Mouse (Mus musculus) adipocyte (in vitro differentiated cells): ENCODE results near the gene C130032M10Rik.
"Not testable (repeated sequence)": the region's sequence is repeated elsewhere in the genome, so short reads cannot be mapped to it uniquely, and the experiment has no call there.

Source experiments
- DNase-seq: peaks from one replicate; pipeline ENCODE4 v3.0.0-alpha.2; 2016; ENCODE audit warnings: low spot score

C130032M10Rik gene

DNA sequence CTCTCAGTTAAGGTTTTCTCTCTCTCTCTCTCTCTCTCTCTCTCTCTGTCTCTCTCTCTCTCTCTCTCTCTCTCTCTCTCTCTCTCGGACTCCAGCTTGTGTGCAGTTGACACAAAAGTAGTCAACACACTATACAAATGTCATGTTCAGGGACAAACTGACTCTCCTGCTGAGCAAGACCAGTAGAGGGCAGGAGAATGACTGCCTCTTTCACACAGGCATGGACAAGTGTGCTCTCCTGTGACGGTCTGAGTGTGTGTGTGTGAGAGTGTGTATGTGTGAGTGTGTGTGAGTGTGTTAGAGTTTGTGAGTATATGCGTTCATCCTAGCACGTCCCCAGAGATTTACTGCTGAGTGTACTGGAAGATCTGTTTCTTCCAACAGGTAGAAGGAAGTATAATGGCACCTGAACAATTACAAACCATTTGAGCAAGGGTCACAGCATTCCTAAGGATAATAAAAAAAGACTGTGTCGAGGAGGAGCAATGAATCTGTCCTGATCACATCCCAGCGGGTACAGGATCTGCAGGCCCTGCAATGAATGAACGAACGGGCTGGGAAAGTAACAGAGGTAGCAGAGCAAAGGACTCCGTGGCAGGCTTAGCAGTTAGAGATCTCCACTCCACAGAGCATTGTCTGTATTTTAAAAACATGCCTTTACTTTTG, 3.4 kb downstream of the C130032M10Rik start:
- DNase-seq: peak; percentile 10

DNA sequence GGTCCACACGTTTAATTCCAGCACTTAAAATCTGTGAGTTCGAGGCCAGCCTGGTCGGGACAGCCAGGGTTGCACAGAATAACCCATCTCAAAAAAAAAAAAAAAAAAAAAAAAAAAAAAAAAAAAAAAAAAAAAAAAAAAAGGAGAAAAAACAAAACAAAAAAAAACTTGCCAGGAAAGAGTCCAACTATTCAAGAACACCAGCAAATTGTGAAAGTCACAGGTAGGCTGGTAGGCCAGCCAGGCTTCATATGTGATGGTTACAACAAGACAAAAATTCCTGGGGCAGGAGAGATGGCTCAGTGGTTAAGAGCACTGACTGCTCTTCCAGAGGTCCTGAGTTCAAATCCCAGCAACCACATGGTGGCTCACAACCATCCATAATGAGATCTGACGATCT, 5.0 kb downstream of the C130032M10Rik start:
- DNase-seq: not testable (repeated sequence)

DNA sequence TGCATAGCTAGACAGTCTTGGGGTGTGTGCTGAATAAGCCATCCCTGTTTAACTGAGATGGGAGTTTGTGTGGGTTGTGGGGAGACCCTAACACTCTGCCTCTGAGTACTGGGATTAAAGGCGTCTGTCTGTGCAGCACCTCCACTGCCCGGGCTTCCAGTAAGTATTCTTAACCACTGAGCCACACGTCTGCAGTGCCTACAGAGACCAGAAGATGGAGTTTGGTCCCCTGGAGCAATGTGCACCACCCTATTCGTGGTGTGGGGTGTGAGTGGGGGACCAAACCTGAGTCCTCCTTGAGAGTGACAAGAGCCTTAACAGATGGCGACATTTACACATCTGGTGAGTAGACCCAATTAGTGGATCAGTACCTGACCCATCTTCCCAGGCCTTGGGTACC, 6.5 kb downstream of the C130032M10Rik start:
- DNase-seq: no peak

DNA sequence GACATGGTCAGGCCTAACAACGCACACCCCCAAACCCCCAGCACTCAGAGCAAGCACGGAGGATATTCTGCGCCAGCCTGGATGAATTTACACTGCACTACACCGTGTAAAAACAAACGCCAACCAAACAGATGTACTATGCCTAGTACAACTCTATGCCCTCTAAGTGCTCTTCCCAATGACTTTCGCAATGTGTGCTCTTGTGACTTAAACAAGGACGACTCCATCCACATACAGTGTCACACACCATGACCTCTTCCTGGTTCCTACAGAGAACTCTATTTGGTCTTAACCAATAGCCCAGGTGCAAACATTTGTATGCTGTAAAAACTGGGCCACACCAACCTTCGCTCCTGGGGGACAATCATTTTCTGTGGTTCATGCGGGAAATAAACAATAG, 7.0 kb downstream of the C130032M10Rik start:
- no peak for DNase-seq

DNA sequence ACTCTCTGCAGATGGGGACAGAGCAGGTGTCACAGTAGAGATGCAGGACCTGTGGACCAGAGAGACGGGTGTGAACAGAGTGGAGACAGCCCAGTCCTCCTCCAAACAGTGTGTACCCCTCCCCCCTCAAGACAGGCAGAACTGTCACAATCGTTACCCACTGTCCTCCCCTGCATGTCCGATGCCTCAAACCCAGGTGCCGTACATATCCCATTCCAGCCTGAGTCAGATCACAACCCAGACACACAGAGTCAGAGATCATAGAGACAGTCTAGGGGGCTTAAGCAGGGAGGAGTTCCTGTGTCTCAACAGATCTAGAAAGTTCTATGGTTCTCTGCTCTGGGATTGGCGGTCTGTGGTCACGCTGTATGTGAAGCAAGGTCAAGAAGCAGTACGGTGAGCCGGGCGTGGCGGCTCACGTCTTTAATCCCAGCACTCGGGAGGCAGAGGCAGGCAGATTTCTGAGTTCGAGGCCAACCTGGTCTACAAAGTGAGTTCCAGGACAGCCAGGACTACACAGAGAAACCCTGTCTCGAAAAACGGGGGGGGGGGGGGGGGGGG, 9.7 kb downstream of the C130032M10Rik start:
- no peak for DNase-seq

DNA sequence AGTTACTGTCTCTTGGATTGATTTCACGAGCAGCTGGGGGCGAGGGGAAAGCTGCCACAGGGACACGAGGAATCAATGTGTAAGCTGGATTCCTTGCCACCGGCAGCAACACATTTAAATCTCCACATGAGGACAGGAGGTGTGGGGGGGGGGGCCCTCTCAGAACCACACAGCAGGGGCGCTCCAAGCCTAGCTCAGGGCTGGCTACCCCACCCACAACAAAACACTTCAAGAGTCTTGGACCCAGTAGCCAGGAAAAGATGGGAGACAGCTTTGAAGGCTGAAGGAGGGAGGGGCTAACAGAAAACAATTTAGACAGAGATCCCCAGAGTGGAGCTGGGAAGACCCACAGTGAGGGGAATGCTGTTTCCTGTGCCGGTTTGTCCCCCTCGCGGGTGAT, 10.4 kb downstream of the C130032M10Rik start:
- DNase-seq: no peak

DNA sequence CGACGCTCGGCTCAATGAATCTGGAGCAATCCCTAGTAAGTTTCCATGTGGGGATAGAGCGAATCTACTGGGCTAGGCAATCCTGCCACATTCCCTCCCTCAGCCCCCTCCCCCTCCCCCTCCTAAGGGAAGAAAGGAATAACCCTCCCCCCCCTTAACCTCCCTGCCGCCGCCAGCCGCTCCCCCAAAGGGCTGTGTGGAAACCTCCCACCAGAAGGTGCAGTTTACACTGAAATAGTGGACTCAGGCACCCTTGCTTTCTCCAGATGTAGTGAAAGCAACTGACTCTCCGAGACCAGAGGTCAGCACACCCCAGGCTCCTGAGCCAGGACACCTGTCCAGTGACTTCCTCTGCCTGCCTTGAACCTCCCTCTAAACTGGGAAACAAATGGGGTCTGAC, 11.1 kb downstream of the C130032M10Rik start:
- no peak for DNase-seq

DNA sequence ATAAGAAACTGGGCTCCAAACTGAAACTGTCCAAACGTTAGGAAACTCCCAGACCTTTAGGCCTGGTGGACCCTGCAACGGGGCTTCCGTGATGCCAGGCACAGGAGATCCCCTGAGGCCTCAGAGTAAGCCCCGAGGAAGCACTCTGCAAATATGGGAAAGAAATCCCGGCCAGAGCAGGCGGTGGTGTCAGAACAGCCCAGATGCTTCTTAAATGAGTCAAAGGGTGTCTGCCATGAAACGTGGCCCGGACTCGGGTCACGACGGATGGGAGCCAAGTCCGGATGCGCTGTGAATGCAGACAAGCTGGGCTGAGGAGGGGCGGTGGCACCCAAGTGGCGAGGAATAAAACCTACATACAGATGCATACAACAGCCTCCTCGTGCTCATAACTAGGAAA, 11.6 kb downstream of the C130032M10Rik start:
- DNase-seq: peak; percentile 65

DNA sequence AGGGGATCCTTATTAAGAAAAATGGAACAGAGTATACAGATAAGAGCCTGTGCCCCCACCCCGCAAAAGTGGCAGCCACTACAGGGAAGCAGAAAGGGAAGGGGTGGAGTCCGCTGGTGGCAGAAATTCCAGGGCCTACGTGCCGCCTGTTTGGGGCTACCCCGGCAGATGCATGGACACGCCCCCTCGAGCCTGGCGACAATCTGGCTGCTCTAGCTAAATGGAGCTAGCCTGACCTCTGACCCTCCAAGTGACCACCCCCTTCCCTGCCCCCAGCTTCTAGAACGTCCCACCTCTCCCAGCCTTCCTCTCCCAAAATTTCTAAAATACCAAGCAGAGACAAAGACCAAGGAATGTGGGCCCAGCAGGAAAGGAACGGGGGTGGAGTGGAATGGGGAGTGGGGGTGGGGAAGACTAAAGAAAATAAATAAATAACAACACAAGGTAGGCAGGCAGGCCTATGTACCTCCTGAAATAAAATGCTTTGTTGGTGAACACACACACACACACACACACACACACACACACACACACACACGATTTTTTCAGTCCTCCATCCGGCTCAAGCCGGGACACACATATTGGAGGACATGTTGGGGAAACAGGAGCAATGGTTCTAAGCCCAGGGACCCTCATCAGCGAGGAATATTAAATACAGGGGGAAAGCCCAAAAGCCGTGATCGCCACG, 12.6 kb downstream of the C130032M10Rik start:
- peak; percentile 46 for DNase-seq

DNA sequence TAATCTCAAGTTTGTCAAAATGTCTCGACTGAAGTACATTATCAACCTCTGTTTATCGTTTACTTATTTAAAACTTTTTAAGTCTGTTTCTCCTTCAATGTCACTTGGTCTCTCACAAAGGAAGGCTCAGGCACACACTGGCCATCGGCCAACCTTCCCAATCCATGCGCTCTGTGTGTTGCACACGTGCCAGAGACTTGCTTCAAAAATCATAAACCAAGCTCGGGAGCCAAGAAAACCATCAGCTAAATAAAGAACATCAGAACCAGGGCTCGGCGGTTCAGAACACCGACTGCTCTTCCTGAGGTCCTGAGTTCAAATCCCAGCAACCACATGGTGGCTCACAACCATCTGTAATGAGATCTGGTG, 13.2 kb downstream of the C130032M10Rik start:
- DNase-seq: peak; percentile 68

DNA sequence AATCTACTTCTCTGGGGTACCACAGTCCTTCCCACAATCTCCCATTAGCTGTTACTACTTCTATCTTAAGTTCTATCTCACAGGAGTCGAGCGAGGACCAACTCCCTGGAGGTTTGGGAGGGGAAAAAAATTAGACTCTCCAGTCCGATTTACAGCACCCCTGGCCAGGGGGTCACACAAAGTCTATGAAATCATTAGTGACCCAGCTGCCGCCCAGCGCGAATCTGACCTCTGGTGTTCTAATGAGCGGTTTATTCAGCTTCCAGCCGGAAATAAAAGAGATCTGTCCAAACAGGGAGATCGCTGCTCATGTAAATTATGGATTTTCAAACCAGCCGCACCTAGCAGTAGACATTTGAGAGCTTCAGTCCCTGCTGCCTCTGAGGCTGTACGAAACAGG, 15.8 kb downstream of the C130032M10Rik start:
- no peak for DNase-seq

DNA sequence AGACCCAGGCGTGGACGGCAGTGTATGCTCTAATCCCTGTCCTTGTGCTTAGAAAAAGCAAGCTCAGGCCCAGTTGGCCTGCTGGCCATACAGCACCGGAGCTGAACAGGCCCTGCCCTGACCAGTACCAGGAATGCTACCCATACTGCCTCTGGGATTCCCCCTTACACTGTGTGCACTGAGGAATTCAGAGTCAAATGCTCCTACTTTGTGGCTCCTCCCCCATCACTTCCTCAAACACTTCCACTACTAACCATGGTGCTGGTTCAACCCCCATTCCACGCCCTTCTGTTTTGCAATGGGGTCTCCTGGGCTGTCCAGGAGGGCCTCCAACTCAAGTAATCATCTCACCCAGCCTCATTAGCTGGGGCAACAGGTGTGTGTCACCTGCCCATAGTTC, 18.4 kb downstream of the C130032M10Rik start:
- no peak for DNase-seq

DNA sequence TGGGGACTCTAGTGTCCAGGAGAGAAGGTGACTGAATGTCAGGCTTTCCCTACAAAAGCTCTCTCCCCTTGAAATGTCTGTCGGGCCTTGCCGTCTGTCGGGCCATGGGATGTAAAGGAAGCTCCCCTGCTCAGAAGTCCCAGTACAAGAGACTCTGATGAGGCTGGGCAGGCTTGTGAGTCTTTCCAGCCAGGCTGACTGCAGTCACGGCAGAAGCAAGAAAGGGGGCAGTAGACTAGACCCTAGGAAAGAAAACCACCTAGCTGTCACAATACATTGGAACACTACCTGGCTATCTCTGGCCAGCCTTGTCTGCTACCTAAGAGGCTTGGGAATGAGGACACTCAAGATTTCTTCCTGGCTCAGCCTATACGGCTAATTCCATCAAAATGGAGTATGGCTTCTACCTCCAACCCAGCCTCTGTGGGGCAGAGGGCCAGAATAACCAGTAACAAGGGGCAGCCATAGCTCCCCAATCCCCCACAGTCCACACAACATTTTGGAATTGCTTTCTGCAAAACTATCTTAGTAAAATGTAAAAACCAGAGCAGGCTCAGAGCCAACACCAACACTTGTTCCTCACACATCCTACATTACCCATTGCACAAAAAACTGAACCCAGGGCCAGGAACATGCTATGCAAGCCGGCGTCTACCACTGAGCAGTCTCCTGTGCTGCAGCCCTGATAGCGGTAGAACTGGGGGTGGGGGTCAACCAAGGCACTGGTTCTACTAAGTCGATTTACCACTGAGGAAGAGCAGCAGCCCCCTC, 19.4 kb downstream of the C130032M10Rik start:
- no peak for DNase-seq

DNA sequence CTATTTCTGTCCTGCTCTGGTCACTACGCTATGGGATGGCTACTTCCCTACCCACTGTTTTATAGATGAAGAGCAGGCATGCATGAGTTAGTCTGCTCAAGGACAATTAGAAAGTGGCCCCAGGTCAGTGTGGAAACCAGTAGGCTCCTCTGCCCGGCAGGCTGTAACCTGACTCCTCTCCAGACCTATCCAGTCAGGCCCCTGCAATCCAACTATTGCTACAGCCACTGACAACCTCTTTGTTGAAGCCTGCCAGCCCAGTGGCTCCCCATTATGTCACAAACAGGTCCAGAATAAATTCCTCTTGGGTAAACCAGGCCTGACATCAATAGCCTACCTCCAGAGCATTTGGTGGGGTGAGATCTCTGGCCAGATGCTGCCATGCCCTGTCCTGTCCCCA, 21.1 kb downstream of the C130032M10Rik start:
- peak; percentile 26 for DNase-seq

DNA sequence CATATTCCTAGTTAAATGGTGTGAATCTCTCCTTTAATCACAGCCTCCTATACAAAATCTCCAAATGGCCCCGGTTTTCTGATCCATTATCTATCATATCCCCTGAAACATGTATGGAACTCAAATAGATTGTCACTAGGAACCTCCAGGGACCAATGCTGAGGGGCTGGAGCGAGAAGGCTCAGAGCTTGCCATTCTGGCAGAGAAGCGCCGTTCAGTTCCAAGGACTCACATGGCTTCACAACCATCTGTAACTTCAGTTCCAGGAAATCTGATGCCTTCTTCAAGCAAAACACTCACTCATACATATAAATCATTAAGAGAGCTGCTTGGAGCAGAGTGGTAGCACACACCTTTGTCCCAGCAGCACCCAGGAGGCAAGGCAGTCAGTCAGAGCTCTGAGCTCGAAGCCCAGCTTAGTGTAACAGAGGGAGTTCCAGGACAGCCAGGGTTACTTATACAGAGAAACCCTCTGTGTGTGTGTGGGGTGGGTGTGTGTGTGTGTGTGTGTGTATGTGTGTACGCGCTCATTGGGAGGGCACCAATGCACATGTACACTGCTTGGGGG, 23.6 kb downstream of the C130032M10Rik start:
- peak; percentile 17 for DNase-seq

DNA sequence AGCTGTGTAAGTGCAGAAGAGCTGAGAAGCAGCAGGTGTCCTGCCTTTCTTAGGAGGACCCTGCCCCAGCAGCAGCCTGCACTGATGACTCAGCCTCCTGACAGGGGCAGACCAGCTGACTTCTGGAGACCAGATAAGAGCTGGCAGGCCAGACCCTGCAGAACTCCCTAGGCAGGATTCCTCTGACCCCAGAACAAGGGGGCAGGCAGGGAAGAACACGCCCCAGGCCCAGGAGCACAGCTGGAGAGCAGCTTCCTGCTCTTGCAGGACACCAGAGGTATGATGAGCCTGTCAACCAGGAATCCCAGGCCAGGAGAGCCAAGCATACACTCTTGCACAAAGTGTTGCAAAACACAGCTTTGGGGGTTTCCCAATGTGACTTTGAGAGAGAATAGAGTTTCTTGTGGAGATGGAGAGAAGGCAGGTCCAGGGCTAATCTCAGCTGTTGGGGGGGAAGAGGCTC, 25.8 kb downstream of the C130032M10Rik start:
- DNase-seq: peak; percentile 12

DNA sequence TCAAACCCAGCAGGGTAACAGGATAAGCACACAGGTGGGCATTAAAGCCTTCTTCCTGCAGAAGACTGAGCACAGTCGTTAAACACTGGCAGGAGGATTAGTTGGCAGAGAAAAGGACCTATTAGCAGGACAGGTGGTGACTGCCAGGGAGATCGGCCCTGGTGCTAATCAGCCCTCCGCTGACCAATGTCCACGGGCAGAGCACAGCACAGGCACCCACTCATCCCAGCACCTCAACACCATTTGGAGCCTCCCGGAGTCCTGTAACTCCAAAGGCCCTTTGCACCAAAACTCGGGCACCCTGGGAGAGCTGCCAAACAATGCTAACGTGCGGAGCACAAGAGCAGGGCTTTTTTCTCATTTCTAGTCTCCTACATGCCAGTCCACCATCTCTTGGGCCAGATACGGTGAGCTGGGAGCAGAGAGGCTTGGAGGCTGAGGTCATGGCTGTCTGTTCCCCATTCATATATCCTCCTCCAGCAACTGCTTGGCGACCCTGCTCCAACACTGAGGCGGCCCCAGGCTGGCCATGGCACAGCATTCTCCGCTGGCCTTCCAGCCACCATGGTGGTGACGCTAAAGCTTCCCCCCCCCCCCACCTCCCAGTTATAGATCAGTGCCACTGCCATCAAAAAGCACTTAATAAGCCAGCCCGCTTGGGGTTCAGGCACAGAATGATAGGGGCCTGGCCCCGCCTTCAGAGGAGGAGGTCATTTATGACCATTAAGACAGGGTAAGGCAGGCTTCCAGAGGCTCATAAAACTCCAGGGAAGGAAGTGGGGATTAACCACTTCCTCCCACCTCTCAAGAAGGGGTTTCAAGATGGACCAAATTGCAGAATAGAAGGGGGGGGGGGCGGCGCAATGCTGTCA, 28.6 kb downstream of the C130032M10Rik start:
- peak; percentile 21 for DNase-seq

DNA sequence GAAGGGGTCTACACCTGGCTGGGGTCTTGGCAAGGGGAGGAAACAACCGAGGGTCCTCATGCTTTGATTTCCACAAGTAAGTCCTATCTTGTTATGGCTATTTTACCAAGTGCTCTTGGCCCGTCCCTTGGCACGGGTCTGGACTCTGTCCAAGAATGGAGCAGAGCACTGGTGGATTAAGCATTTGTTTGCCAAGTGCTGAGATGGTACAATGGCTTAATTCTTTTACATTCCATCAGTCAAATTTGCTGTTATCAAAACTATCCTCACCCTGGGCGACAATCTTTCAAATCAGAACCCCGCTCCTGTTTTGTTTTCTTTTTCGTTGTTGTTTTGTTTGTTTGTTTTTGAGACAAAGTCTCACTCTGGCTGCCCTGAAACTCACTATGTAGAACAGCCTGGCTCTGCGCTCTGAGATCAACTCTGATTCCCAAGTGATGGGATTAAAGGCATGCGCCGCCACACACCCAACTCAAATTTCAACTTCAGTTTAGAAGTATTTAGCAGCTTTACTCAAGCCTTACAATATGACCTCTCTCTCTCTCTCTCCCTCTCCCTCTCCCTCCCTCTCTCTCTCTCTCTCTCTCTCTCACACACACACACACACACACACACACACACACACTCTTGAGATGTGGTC, 29.4 kb downstream of the C130032M10Rik start:
- no peak for DNase-seq

DNA sequence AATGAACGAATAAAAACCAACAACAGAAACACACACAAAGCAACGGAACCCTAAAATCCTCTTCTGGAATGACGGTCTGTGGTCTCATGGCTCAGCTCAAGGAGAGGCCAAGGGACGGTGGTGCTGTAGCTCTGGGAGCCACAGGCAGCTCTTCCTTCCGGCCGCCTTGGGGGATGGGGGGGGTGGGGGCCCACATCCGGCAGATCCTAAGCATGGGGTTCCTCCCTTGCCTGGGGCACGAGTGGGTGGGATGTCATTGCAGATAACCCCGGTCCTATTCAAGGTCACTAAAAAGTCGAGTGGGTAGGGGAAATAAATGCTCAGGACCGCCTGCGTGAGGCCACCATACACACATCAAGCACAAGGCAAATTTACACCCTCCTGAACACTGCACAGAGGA, 31.3 kb downstream of the C130032M10Rik start:
- DNase-seq: no peak

DNA sequence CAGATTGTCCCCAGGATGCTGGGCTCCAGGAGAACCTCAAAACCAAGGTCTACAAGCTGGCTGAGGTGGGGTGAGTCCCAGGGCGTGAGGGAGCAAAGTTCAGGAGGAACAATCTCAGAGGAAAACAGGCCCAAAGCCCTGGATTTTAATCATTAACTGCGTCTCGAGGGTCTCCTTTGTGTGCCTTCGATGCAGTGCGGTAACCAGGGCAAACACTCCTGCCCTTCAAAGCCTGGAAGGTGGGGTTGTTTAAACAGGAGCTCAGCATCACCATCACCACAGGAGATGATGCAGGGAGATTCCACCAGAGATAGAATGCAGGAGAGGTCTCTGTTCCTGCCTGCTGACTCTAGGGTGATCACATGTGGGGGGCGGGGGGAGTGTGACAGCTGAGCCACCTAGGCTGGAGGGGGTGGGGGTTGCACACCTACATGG, 32.2 kb downstream of the C130032M10Rik start:
- DNase-seq: no peak

DNA sequence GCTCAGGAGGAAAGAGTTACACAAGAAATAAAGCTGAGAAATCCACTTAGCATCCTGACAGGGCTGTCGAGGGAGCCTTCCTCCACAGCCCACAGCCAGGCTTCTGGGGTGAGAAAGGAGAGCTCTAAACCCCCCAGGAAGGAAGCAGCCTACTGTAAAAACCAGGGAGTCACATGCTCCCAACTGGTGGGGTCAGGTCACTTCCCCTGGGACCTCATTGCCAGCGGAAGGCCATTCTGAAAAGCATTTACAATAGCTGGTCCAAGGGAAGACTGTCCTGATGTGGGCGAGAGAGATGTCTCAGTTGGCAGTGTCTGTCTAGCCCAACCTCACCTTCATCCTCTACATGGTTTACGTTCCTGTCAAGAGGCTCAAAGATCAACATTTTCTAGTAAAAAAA, 33.0 kb downstream of the C130032M10Rik start:
- DNase-seq: no peak
